Mouse (Mus musculus) hindbrain, embryonic 10.5 days (tissue): ENCODE data around the gene Camkmt. TPM values are rescaled to one million over a fixed set of nuclear protein-coding genes. Genes with fewer than 3 reads are reported as not detected.

Experiments
- DNase-seq: peaks from one replicate; pipeline ENCODE4 v3.0.0-alpha.2; 2017; ENCODE audit warnings: low spot score
- H3K27ac ChIP-seq: fragments of 300-500 bp; sonication (generic); 2 replicates; pipeline ENCODE4 v1.5.1; 2016; ENCODE audit warnings: mild to moderate bottlenecking, moderate library complexity
- H3K27me3 ChIP-seq: fragments of 300-500 bp; sonication (generic); 2 replicates; pipeline ENCODE4 v1.6.1; 2016; ENCODE audit warnings: mild to moderate bottlenecking; ENCODE audit not compliant: poor library complexity, insufficient read depth, severe bottlenecking
- H3K36me3 ChIP-seq: fragments of 300-500 bp; sonication (generic); 2 replicates; pipeline ENCODE4 v1.6.1; 2016; ENCODE audit warnings: mild to moderate bottlenecking, moderate library complexity
- H3K4me1 ChIP-seq: fragments of 300-500 bp; sonication (generic); replicated peaks from 2 replicates; pipeline ENCODE4 v1.6.1; 2016; ENCODE audit warnings: mild to moderate bottlenecking
- H3K4me3 ChIP-seq: fragments of 300-500 bp; sonication (generic); 2 replicates; pipeline ENCODE4 v1.5.1; 2016; ENCODE audit warnings: mild to moderate bottlenecking, moderate library complexity
- H3K9me3 ChIP-seq: fragments of 300-500 bp; sonication (generic); 2 replicates; pipeline ENCODE4 v1.6.1; 2016; ENCODE audit warnings: mild to moderate bottlenecking, moderate library complexity
- WGBS: fragments of 180-500 bp; shearing (Covaris S2); methylation state at CpG from one replicate; pipeline ENCODE4 v1.1.7; 2016; 5-methylcytosine and 5-hydroxymethylcytosine counted together
- polyA plus RNA-seq: library from polyadenylated mRNA; unstranded; fragments of >200 nt; fragmentation: Nextera tagmentation; extraction: Ambion mirVana; gene quantifications from 2 replicates; pipeline ENCODE4 v1.2.1, GENCODE M21; 2016

The Camkmt gene
- polyA plus RNA-seq, 1 experiment from 2014 or later = 14.1 TPM

- DNase-seq = no peak
- no peaks in the 10 kb centered on the region for H3K36me3 ChIP-seq
- H3K9me3 ChIP-seq = no peaks in the 10 kb centered on the region
- 0 out of 2 replicates have a peak, but pooled peaks cover 2% of the 10 kb centered on the region for H3K4me1 ChIP-seq
- no peak overlapping the region for H3K27ac ChIP-seq
- H3K27me3 ChIP-seq = peaks cover 3% of the 10 kb centered on the region; the same call in 1 of the 2 replicates
- no peak overlapping the region for H3K4me3 ChIP-seq
- WGBS = 85% methylated on average over 7 of the region's 7 CpGs
Measured at GRCm38 (mm10) chr17:85337666-85338065, 247.3 kb downstream of the Camkmt start.

DNA sequence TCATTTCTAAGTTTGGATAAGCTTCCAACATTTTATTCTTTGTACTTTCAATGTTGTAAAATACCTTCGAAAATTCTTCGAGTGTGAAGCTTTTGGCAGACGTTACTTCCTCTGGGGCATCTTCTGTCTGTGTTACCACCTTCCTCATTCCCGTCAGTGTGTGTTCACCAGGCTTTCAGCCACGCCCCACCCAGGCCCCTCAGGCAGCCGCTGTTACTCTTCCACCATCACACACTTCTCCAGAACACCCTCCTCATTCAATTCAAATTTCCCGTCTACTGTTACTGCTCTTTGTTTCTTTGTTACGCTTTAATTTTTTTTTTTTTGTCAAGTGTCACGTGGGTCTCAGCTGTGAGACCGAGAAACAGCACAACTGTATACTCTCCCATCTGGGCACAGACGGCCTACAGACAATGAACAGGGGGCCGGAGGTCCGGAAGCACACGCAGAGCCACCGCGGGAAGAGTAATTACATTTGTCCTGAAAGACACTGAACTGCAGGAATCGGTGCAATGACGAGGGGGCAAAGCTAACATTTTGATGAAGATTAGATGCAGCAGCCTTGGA is 250.9 kb downstream of the Camkmt start:
- 53% methylated on average over 18 of the region's 18 CpGs for WGBS
- no peak overlapping the region for H3K4me3 ChIP-seq
- no peaks in the 10 kb centered on the region for H3K36me3 ChIP-seq
- 0 out of 2 replicates have a peak, but pooled peaks cover 7% of the 10 kb centered on the region for H3K4me1 ChIP-seq
- peaks cover 3% of the 10 kb centered on the region; the same call in 1 of the 2 replicates for H3K27me3 ChIP-seq
- H3K9me3 ChIP-seq = no peaks in the 10 kb centered on the region
- DNase-seq = no peak
- H3K27ac ChIP-seq = peak overlapping the region; percentile 46; the same call in 1 of the 2 replicates

DNA sequence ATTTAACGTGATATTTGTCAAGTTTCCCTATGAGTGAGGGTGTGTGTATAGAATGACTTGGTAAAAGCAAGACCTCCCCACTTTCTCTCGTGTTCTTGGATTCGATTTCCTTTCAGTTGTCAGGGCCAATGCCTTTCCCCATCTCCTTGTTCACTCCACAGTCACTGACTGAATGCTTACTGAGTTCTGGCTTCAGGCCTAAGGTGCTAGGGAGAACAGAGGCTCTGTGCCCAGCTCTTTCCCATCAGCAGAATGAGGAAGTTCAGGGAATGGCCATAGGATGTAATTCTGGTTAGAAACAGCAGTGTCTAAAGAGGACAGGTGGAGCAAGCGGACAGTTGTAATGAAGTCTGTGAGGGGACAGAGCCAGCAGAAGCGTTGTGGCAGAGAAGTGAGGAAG is 252.1 kb downstream of the Camkmt start:
- Histone ChIP-seq H3K27ac (no peak overlapping the region), H3K9me3 (no peaks in the 10 kb centered on the region), H3K27me3 (peaks cover 3% of the 10 kb centered on the region; the same call in 1 of the 2 replicates), H3K4me3 (no peak overlapping the region), H3K36me3 (no peaks in the 10 kb centered on the region), H3K4me1 (0 out of 2 replicates have a peak, but pooled peaks cover 7% of the 10 kb centered on the region)
- no peak for DNase-seq
- 90% methylated on average over 5 of the region's 5 CpGs for WGBS

DNA sequence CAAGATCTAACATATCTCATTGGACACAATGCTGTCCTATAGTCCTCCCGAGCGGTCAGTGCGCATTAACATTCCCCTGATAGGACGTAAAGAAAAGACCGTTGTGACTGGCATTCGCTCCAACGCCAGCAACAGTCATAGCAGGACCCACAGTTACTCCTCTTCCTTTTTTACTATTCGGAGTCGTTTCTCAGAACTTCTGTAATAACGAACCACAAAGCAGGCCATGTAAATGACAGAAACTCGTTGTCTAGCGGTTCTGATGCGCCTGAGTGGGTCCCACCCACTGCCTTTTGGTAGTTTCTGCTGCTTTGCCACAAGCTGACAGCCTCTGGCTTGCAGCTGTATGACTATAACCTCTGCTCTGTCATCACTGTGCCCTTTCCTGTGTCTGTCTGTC is 253.1 kb downstream of the Camkmt start:
- Histone ChIP-seq H3K9me3 (no peaks in the 10 kb centered on the region), H3K36me3 (no peaks in the 10 kb centered on the region), H3K4me1 (0 out of 2 replicates have a peak, but pooled peaks cover 7% of the 10 kb centered on the region), H3K27ac (no peak overlapping the region), H3K27me3 (peaks cover 3% of the 10 kb centered on the region; the same call in 1 of the 2 replicates), H3K4me3 (no peak overlapping the region)
- no peak for DNase-seq
- 75% methylated on average over 13 of the region's 13 CpGs for WGBS

DNA sequence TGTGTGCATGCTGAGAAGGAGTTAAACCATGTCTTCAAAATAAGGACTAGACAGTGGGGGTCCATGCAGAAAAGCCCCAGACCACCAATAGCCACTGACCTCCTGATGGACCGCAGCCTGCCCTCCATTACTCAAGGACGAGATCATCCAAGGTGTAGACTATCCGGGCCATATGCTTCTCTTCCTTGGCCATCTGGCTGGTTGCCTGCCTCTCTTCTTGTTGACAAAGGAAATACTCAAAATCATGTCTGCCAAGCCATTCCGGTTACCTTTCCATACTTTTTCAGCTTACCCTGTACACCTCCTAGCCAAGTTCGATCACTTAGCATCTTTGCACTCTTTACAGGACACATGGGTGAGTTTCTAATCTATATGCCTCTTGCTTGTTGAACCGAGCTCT is 256.3 kb downstream of the Camkmt start:
- Histone ChIP-seq H3K27ac (no peak overlapping the region), H3K27me3 (peaks cover 3% of the 10 kb centered on the region; the same call in 1 of the 2 replicates), H3K4me3 (no peak overlapping the region), H3K9me3 (no peaks in the 10 kb centered on the region), H3K4me1 (0 out of 2 replicates have a peak, but pooled peaks cover 5% of the 10 kb centered on the region), H3K36me3 (no peaks in the 10 kb centered on the region)
- DNase-seq = no peak
- 90% methylated on average over 6 of the region's 6 CpGs for WGBS

- Histone ChIP-seq H3K36me3 (no peaks in the 10 kb centered on the region), H3K4me3 (no peak overlapping the region), H3K9me3 (no peaks in the 10 kb centered on the region), H3K4me1 (no peaks in the 10 kb centered on the region), H3K27me3 (no peaks in the 10 kb centered on the region), H3K27ac (no peak overlapping the region)
- no peak for DNase-seq
- WGBS = 70% methylated on average over 8 of the region's 8 CpGs
Measured at GRCm38 (mm10) chr17:85349331-85349935, 259.1 kb downstream of the Camkmt start.

GRCm38 (mm10) chr17:85351301-85351700 is 260.9 kb downstream of the Camkmt start:
- Histone ChIP-seq H3K4me3 (no peak overlapping the region), H3K27ac (no peak overlapping the region), H3K36me3 (no peaks in the 10 kb centered on the region), H3K9me3 (no peaks in the 10 kb centered on the region), H3K4me1 (no peaks in the 10 kb centered on the region), H3K27me3 (no peaks in the 10 kb centered on the region)
- WGBS = 92% methylated on average over 8 of the region's 8 CpGs
- DNase-seq = no peak

DNA sequence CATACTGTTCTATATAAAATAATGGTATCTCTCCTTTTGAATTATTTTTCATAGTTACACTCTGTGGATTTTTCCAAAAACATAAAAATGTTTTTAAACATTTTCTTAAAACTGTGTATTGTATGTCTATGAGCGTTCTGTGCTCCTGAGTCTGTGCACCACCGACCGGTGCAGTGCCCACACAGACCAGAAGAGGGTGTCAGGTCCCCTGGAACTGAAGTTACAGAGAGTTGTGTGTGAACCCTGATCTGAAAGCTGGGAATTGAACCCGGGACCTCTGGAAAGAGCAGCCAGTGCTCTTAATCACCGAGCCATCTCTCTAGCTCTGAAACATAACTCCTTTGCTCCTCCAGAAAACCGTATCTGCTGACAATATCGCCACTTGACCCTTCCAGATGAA is 262.4 kb downstream of the Camkmt start:
- no peaks in the 10 kb centered on the region for H3K4me1 ChIP-seq
- no peak for DNase-seq
- no peaks in the 10 kb centered on the region for H3K27me3 ChIP-seq
- no peak overlapping the region for H3K4me3 ChIP-seq
- 82% methylated on average over 7 of the region's 7 CpGs for WGBS
- no peaks in the 10 kb centered on the region for H3K36me3 ChIP-seq
- no peaks in the 10 kb centered on the region for H3K9me3 ChIP-seq
- no peak overlapping the region for H3K27ac ChIP-seq

DNA sequence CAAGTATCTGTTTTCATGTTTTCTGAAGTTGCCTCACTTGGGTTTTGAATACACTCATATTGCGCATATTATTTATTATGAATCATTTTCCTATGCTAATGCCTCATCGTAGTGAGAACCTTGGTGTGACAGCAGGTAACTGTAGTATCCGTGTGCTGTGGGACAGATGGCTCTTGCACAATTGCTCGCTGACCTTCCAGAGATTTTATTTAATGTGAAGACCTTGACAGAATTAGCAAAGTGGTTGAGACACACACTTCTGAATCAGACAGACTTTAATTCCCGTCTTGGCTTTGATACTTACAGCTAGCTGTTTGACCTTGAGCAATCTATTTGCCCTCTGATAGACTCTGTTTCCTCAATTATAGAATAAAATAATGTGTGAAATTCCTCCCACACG is 262.8 kb downstream of the Camkmt start:
- WGBS = 91% methylated on average over 6 of the region's 6 CpGs
- Histone ChIP-seq H3K27ac (no peak overlapping the region), H3K9me3 (no peaks in the 10 kb centered on the region), H3K4me3 (no peak overlapping the region), H3K27me3 (no peaks in the 10 kb centered on the region), H3K36me3 (no peaks in the 10 kb centered on the region), H3K4me1 (no peaks in the 10 kb centered on the region)
- no peak for DNase-seq

DNA sequence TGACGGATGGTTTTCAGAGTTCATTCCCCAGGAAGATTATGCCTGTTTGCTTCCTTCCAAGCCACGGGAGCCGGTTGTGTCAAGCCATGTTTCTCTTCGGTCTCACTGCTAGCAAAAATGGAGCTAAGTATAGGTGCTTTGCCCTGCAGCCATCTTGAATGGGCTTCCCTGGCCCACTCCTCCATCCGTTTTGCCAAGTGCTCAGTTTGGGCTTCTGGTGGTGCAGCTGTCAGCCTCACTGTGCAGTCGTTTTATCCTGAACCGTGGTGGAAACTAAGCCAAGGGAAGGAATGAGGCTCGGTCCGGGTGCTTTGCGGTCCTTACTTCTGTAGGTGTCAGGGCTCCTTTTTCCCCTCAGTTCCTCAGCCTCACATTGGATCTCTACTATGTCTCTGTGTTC is 263.3 kb downstream of the Camkmt start:
- no peak for DNase-seq

DNA sequence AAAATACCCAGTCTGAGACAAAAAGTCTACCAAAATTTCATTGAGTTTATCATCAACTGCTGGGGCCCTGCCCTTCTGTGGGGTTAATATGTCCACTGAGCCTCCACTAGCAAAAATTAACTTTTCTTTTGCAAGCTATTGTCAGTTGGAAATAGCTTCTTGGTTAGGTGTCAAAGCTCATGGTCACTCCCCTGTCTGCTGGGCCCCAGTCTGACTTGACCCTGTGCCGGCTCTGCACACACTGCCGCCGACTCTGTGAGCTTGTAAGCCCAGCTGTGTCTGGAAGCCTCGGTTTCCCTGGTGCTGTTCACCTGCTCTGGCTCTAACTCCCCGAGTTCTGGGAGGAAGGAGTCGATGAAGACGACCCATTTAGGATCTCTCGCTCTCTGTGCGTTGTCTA is 265.0 kb downstream of the Camkmt start:
- no peak overlapping the region for H3K27ac ChIP-seq
- no peaks in the 10 kb centered on the region for H3K4me1 ChIP-seq
- H3K27me3 ChIP-seq = no peaks in the 10 kb centered on the region
- no peaks in the 10 kb centered on the region for H3K9me3 ChIP-seq
- no peaks in the 10 kb centered on the region for H3K36me3 ChIP-seq
- no peak for DNase-seq
- WGBS = 90% methylated on average over 9 of the region's 9 CpGs
- H3K4me3 ChIP-seq = no peak overlapping the region

More for the DNA sequence above, 263.3 kb downstream of the Camkmt start:
- Histone ChIP-seq H3K36me3 (no peaks in the 10 kb centered on the region), H3K9me3 (no peaks in the 10 kb centered on the region), H3K27me3 (no peaks in the 10 kb centered on the region), H3K4me3 (no peak overlapping the region), H3K4me1 (no peaks in the 10 kb centered on the region), H3K27ac (no peak overlapping the region)
- 89% methylated on average over 10 of the region's 10 CpGs for WGBS

DNA sequence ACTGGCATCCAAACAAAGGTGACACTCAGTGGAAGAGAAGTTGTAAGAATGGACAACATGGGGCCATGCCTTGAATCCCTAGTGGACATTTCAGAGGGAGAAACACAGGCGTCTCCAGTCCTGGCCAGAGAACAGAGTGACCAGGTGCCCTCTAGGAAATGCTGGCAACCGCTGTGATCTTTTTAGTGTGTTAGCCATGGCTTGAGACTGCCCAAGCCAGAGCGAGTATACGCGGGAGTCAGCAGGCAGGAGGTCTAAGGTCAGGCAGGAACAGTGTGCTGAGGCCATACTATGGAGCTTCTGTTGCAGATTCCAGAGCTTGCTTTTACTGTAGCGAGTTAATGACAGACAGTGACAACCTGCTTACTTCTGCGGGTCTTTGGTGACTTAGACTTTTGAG is 270.7 kb downstream of the Camkmt start:
- 0 out of 2 replicates have a peak, but pooled peaks cover 5% of the 10 kb centered on the region for H3K4me1 ChIP-seq
- no peak for DNase-seq
- H3K9me3 ChIP-seq = no peaks in the 10 kb centered on the region
- WGBS = 84% methylated on average over 7 of the region's 7 CpGs
- no peaks in the 10 kb centered on the region for H3K27me3 ChIP-seq
- no peak overlapping the region for H3K4me3 ChIP-seq
- H3K27ac ChIP-seq = no peak overlapping the region
- no peaks in the 10 kb centered on the region for H3K36me3 ChIP-seq

DNA sequence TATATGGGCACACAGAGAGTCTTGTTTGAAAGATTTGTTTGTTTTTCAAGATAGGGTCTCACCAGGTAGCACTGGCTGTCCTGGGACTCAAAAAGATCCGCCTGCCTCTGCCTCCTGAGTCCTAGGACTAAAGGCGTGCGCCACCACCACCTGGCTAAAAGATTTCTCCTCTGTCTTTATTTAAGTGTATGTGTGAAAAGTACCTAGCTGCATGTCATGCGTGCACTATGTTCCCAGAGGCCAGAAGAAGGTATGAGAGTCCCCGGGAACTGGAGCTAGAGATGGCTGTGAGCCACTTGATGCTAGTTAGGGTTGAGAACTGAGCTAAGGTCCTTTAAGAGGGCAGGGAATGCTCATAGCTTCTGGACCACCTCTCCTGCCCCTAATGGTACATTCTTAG is 277.0 kb downstream of the Camkmt start:
- DNase-seq = no peak
- Histone ChIP-seq H3K4me3 (no peak overlapping the region), H3K27ac (no peak overlapping the region), H3K4me1 (0 out of 2 replicates have a peak, but pooled peaks cover 5% of the 10 kb centered on the region), H3K9me3 (no peaks in the 10 kb centered on the region), H3K27me3 (no peaks in the 10 kb centered on the region; the same call in 1 of the 2 replicates), H3K36me3 (no peaks in the 10 kb centered on the region)
- WGBS = 93% methylated on average over 5 of the region's 5 CpGs
